Mouse (Mus musculus) forebrain, embryonic 13.5 days (tissue): ENCODE data around the gene Pex11b. TPM values are rescaled to one million over a fixed set of nuclear protein-coding genes. Genes with fewer than 3 reads are reported as not detected.
"Not testable (repeated sequence)": the region's sequence is repeated elsewhere in the genome, so short reads cannot be mapped to it uniquely, and the experiment has no call there.

Experiments used
- ATAC-seq: fragments of 200-750 bp; cut with Nextera tagmentation; 2 replicates; pipeline ENCODE4 v1.8.0; 2017
- H3K27ac ChIP-seq: fragments of 300-500 bp; sonication (generic); 2 replicates; pipeline ENCODE4 v1.5.1; 2015; ENCODE audit warnings: inconsistent platforms, mild to moderate bottlenecking, moderate library complexity
- H3K27me3 ChIP-seq: fragments of 300-500 bp; sonication (generic); 2 replicates; pipeline ENCODE4 v1.6.1; 2015; ENCODE audit warnings: mild to moderate bottlenecking, inconsistent platforms
- H3K36me3 ChIP-seq: fragments of 300-500 bp; sonication (generic); 2 replicates; pipeline ENCODE4 v1.6.1; 2015; ENCODE audit warnings: mild to moderate bottlenecking, inconsistent platforms; ENCODE audit not compliant: poor library complexity, severe bottlenecking
- H3K4me1 ChIP-seq: fragments of 300-500 bp; sonication (generic); 2 replicates; pipeline ENCODE4 v1.6.1; 2015; ENCODE audit warnings: inconsistent platforms
- H3K4me2 ChIP-seq: fragments of 300-500 bp; sonication (generic); 2 replicates; pipeline ENCODE4 v1.6.1; 2015; ENCODE audit warnings: inconsistent platforms, mild to moderate bottlenecking, moderate library complexity
- H3K4me3 ChIP-seq: fragments of 300-500 bp; sonication (generic); 2 replicates; pipeline ENCODE4 v1.5.1; 2015; ENCODE audit warnings: mild to moderate bottlenecking, inconsistent platforms
- H3K9ac ChIP-seq: fragments of 300-500 bp; sonication (generic); 2 replicates; pipeline ENCODE4 v1.6.1; 2015; ENCODE audit warnings: mild to moderate bottlenecking, inconsistent platforms
- H3K9me3 ChIP-seq: fragments of 300-500 bp; sonication (generic); replicated peaks from 2 replicates; pipeline ENCODE4 v1.6.1; 2016; ENCODE audit warnings: inconsistent platforms
- WGBS: fragments of 180-500 bp; shearing (Covaris S2); methylation state at CpG from one replicate; pipeline ENCODE4 v1.1.7; 2015; 5-methylcytosine and 5-hydroxymethylcytosine counted together
- polyA plus RNA-seq: library from polyadenylated mRNA; unstranded; fragments of >200 nt; fragmentation: Nextera tagmentation; extraction: Ambion mirVana; gene quantifications from 2 replicates; pipeline ENCODE4 v1.2.1, GENCODE M21; 2015

Gene Pex11b
- polyA plus RNA-seq, 1 experiment from 2014 or later, result 48.2 TPM

GRCm38 (mm10) chr3:96665732-96666363 lies 30.7 kb downstream of the Pex11b start:
- H3K4me1 ChIP-seq, result peaks cover 17% of the 10 kb centered on the region
- not testable (repeated sequence) for H3K4me3 ChIP-seq, H3K9ac ChIP-seq, ATAC-seq, H3K27ac ChIP-seq, H3K9me3 ChIP-seq, H3K36me3 ChIP-seq, H3K27me3 ChIP-seq, H3K4me2 ChIP-seq
- WGBS, result 93% methylated on average over 7 of the region's 7 CpGs

GRCm38 (mm10) chr3:96666916-96667315 lies 31.7 kb downstream of the Pex11b start:
- no peak overlapping the region for H3K4me2 ChIP-seq
- H3K27me3 ChIP-seq, result peaks cover 14% of the 10 kb centered on the region
- no peak for ATAC-seq
- 93% methylated on average over 5 of the region's 5 CpGs for WGBS
- peaks cover 17% of the 10 kb centered on the region for H3K4me1 ChIP-seq
- H3K9ac ChIP-seq, result no peak overlapping the region
- no peaks in the 10 kb centered on the region for H3K9me3 ChIP-seq
- no peak overlapping the region for H3K4me3 ChIP-seq
- H3K27ac ChIP-seq, result no peak overlapping the region
- H3K36me3 ChIP-seq, result no peaks in the 10 kb centered on the region

- ATAC-seq, result no peak
- Histone ChIP-seq H3K9me3 (no peaks in the 10 kb centered on the region), H3K9ac (no peak overlapping the region), H3K4me1 (peaks cover 17% of the 10 kb centered on the region), H3K4me2 (no peak overlapping the region), H3K4me3 (no peak overlapping the region), H3K36me3 (no peaks in the 10 kb centered on the region), H3K27me3 (peaks cover 14% of the 10 kb centered on the region), H3K27ac (no peak overlapping the region)
- 51% methylated on average over 1 of the region's 1 CpGs for WGBS
Measured at GRCm38 (mm10) chr3:96667316-96667715, 32.1 kb downstream of the Pex11b start.

- H3K4me3 ChIP-seq, result no peak overlapping the region
- H3K4me2 ChIP-seq, result no peak overlapping the region
- H3K9me3 ChIP-seq, result no peaks in the 10 kb centered on the region
- H3K4me1 ChIP-seq, result peaks cover 13% of the 10 kb centered on the region
- peaks cover 14% of the 10 kb centered on the region for H3K27me3 ChIP-seq
- ATAC-seq, result no peak
- no peak overlapping the region for H3K27ac ChIP-seq
- WGBS, result 95% methylated on average over 5 of the region's 5 CpGs
- no peak overlapping the region for H3K9ac ChIP-seq
- H3K36me3 ChIP-seq, result no peaks in the 10 kb centered on the region
Measured at GRCm38 (mm10) chr3:96668424-96669067, 33.4 kb downstream of the Pex11b start.

GRCm38 (mm10) chr3:96669727-96670468 lies 34.7 kb downstream of the Pex11b start, which contains the start of gene Ankrd35:
TSS of gene Ankrd35 (plus strand) at chr3:96670131.
- peak; percentile 94 for ATAC-seq
- Histone ChIP-seq H3K9me3 (no peaks in the 10 kb centered on the region), H3K4me3 (peak within 1 kb of the TSS; percentile 46), H3K27ac (no peak within 1 kb of the TSS), H3K36me3 (no peaks in the 10 kb centered on the region), H3K9ac (peak within 1 kb of the TSS; percentile 54), H3K4me2 (peak within 1 kb of the TSS; percentile 75), H3K4me1 (peaks cover 7% of the 10 kb centered on the region), H3K27me3 (peaks cover 14% of the 10 kb centered on the region)
- 6% methylated on average over 35 of the region's 35 CpGs for WGBS

GRCm38 (mm10) chr3:96671519-96671918 lies 36.3 kb downstream of the Pex11b start:
- 91% methylated on average over 5 of the region's 5 CpGs for WGBS
- no peak overlapping the region for H3K9ac ChIP-seq
- no peaks in the 10 kb centered on the region for H3K36me3 ChIP-seq
- H3K27me3 ChIP-seq, result peaks cover 14% of the 10 kb centered on the region
- H3K9me3 ChIP-seq, result no peaks in the 10 kb centered on the region
- H3K4me3 ChIP-seq, result no peak overlapping the region
- H3K4me2 ChIP-seq, result no peak overlapping the region
- ATAC-seq, result no peak
- peaks cover 10% of the 10 kb centered on the region for H3K4me1 ChIP-seq
- no peak overlapping the region for H3K27ac ChIP-seq

- Histone ChIP-seq H3K9ac (no peak overlapping the region), H3K27ac (no peak overlapping the region), H3K27me3 (peaks cover 14% of the 10 kb centered on the region), H3K9me3 (no peaks in the 10 kb centered on the region), H3K4me3 (no peak overlapping the region), H3K36me3 (no peaks in the 10 kb centered on the region), H3K4me1 (peaks cover 10% of the 10 kb centered on the region), H3K4me2 (no peak overlapping the region)
- 74% methylated on average over 4 of the region's 4 CpGs for WGBS
- ATAC-seq, result no peak
Measured at GRCm38 (mm10) chr3:96673514-96673913, 38.3 kb downstream of the Pex11b start.

GRCm38 (mm10) chr3:96674442-96674841 lies 39.3 kb downstream of the Pex11b start:
- no peak overlapping the region for H3K27ac ChIP-seq
- peaks cover 18% of the 10 kb centered on the region for H3K27me3 ChIP-seq
- H3K36me3 ChIP-seq, result no peaks in the 10 kb centered on the region
- H3K9me3 ChIP-seq, result no peaks in the 10 kb centered on the region
- H3K9ac ChIP-seq, result no peak overlapping the region
- no peak overlapping the region for H3K4me3 ChIP-seq
- ATAC-seq, result no peak
- peaks cover 10% of the 10 kb centered on the region for H3K4me1 ChIP-seq
- no peak overlapping the region for H3K4me2 ChIP-seq
- WGBS, result 81% methylated on average over 8 of the region's 8 CpGs

GRCm38 (mm10) chr3:96675171-96675570 lies 40.0 kb downstream of the Pex11b start:
- no peaks in the 10 kb centered on the region for H3K36me3 ChIP-seq
- H3K9me3 ChIP-seq, result no peaks in the 10 kb centered on the region
- ATAC-seq, result no peak
- H3K27me3 ChIP-seq, result peaks cover 19% of the 10 kb centered on the region
- no peak overlapping the region for H3K4me3 ChIP-seq
- H3K27ac ChIP-seq, result no peak overlapping the region
- 78% methylated on average over 3 of the region's 3 CpGs for WGBS
- H3K4me1 ChIP-seq, result peaks cover 9% of the 10 kb centered on the region
- H3K4me2 ChIP-seq, result no peak overlapping the region
- no peak overlapping the region for H3K9ac ChIP-seq

- H3K27me3 ChIP-seq, result peaks cover 16% of the 10 kb centered on the region
- no peak for ATAC-seq
- no peak overlapping the region for H3K27ac ChIP-seq
- no peak overlapping the region for H3K4me3 ChIP-seq
- no peak overlapping the region for H3K9ac ChIP-seq
- no peaks in the 10 kb centered on the region for H3K36me3 ChIP-seq
- peaks cover 10% of the 10 kb centered on the region; the same call in 1 of the 2 replicates for H3K4me1 ChIP-seq
- H3K4me2 ChIP-seq, result no peak overlapping the region
- WGBS, result 24% methylated on average over 3 of the region's 3 CpGs
- H3K9me3 ChIP-seq, result no peaks in the 10 kb centered on the region
Measured at GRCm38 (mm10) chr3:96675690-96676089, 40.5 kb downstream of the Pex11b start.

GRCm38 (mm10) chr3:96678456-96678855 lies 43.3 kb downstream of the Pex11b start:
- Histone ChIP-seq H3K9ac (no peak overlapping the region), H3K4me2 (no peak overlapping the region), H3K4me3 (no peak overlapping the region), H3K27ac (no peak overlapping the region), H3K9me3 (no peaks in the 10 kb centered on the region), H3K4me1 (peaks cover 10% of the 10 kb centered on the region; the same call in 1 of the 2 replicates), H3K27me3 (peaks cover 8% of the 10 kb centered on the region), H3K36me3 (no peaks in the 10 kb centered on the region)
- ATAC-seq, result no peak
- 63% methylated on average over 7 of the region's 7 CpGs for WGBS

- H3K27me3 ChIP-seq, result peaks cover 16% of the 10 kb centered on the region
- no peaks in the 10 kb centered on the region for H3K9me3 ChIP-seq
- WGBS, result 27% methylated on average over 5 of the region's 5 CpGs
Measured at GRCm38 (mm10) chr3:96679159-96679674, 44.0 kb downstream of the Pex11b start.

More at GRCm38 (mm10) chr3:96679159-96679674, 44.0 kb downstream of the Pex11b start:
- peaks cover 10% of the 10 kb centered on the region; the same call in 1 of the 2 replicates for H3K4me1 ChIP-seq
- no peak overlapping the region for H3K4me3 ChIP-seq
- no peak overlapping the region for H3K27ac ChIP-seq
- no peak for ATAC-seq
- no peak overlapping the region for H3K9ac ChIP-seq
- H3K4me2 ChIP-seq, result no peak overlapping the region
- no peaks in the 10 kb centered on the region for H3K36me3 ChIP-seq
